Mouse (Mus musculus) c-Kit-positive CD71-positive TER-119-positive erythroid progenitor cells, embryonic 14.5 days (primary cell): Measurements from ENCODE around the gene Hapln2.

Experiments used
- DNase-seq: peaks from one replicate; pipeline ENCODE4 v3.0.0-alpha.2; 2013; ENCODE audit warnings: low spot score

Hapln2 gene

GRCm38 (mm10) chr3:88005822-88006786 lies 21.3 kb downstream of the Hapln2 start:
- peak; percentile 29 for DNase-seq

- no peak for DNase-seq
Observed at GRCm38 (mm10) chr3:88002291-88002976, 24.9 kb downstream of the Hapln2 start.

- DNase-seq = no peak
Observed at GRCm38 (mm10) chr3:88000816-88001595, 26.4 kb downstream of the Hapln2 start.

- no peak for DNase-seq
Observed at GRCm38 (mm10) chr3:88000181-88000580, 27.2 kb downstream of the Hapln2 start, which contains the start of gene Bcan. Gene Bcan (minus strand): TSS chr3:88000230.

- DNase-seq = no peak
Observed at GRCm38 (mm10) chr3:87999243-87999895, 28.0 kb downstream of the Hapln2 start.

GRCm38 (mm10) chr3:87998747-87999146 lies 28.6 kb downstream of the Hapln2 start:
- DNase-seq = no peak

GRCm38 (mm10) chr3:87996971-87997614 lies 30.3 kb downstream of the Hapln2 start:
- no peak for DNase-seq

GRCm38 (mm10) chr3:87996401-87996800 lies 31.0 kb downstream of the Hapln2 start:
- no peak for DNase-seq

GRCm38 (mm10) chr3:87995331-87995730 lies 32.1 kb downstream of the Hapln2 start:
- no peak for DNase-seq

GRCm38 (mm10) chr3:87993436-87993835 lies 33.9 kb downstream of the Hapln2 start:
- peak; percentile 32 for DNase-seq

GRCm38 (mm10) chr3:87989935-87990334 lies 37.4 kb downstream of the Hapln2 start:
- DNase-seq = no peak

GRCm38 (mm10) chr3:87988068-87988467 lies 39.3 kb downstream of the Hapln2 start:
- no peak for DNase-seq

GRCm38 (mm10) chr3:87987633-87988032 lies 39.8 kb downstream of the Hapln2 start:
- peak; percentile 36 for DNase-seq

- DNase-seq = peak; percentile 85
Observed at GRCm38 (mm10) chr3:87986868-87987267, 40.5 kb downstream of the Hapln2 start.

- no peak for DNase-seq
Observed at GRCm38 (mm10) chr3:87985505-87986320, 41.7 kb downstream of the Hapln2 start.

GRCm38 (mm10) chr3:87984094-87984493 lies 43.3 kb downstream of the Hapln2 start:
- no peak for DNase-seq

- no peak for DNase-seq
Observed at GRCm38 (mm10) chr3:87983627-87984026, 43.8 kb downstream of the Hapln2 start.

- DNase-seq = no peak
Observed at GRCm38 (mm10) chr3:87982836-87983601, 44.4 kb downstream of the Hapln2 start.
